Comparison of ENCODE assay signal across 11 mouse cellular contexts in the genomic region with DNA sequence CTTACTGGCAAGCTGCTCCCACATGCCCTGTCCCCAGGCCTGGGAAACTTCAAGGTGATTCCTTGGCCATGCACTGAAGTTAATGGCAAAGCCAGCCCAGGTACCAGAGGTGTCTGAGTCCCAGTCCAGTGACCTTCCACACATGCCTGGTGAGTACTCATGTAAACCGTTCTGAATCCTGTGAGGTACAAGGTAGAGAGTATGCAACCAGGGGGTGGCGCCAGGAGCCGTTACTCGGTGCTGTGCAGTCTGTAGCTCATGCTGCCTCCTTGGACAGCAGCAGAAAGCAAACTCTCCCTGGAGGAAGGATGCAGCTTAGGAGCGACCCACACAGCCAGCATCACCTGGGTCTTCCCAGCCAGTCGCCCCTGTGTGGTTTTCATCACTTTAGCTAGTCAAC.
DNase-seq lines count a peak whose midpoint lies in the region; ATAC-seq and TF ChIP-seq lines count a peak whose summit lies in the region.
"Had no signal": no experiment of that assay in that cellular context is flagged by ENCODE, and none has a peak within 500 bp of the region (broad histone marks: within the 10 kb centered on the region; RNA-seq: fewer than 3 reads in every experiment).

No protein-coding gene starts in this region.

- H3K4me1 ChIP-seq in spleen, adult 2 months (ENCODE audit: control insufficient read depth, insufficient read depth, insufficient read length), result no peaks in the 10 kb centered on the region
- H3K4me1 ChIP-seq in liver, embryonic 11.5 days (replicated peaks; ENCODE audit: control insufficient read depth, insufficient read depth, low read length), result no peaks in the 10 kb centered on the region

- DNase-seq in cerebellum, postnatal 14 days, result peak; percentile 52 to 64
- no peak for DNase-seq in cerebellum, postnatal 36 days
- peak in 1 of 2 experiments; percentile 30 for DNase-seq in spleen, adult 2 months (ENCODE audit: low read depth in 1 of 2, low spot score in 2 of 2)
- DNase-seq in spleen, postnatal 36 days (ENCODE audit: low spot score in 2 of 2), result no peak
- peak; percentile 62 for DNase-seq in heart, postnatal 4 days
- DNase-seq in liver, embryonic 11.5 days (ENCODE audit: low spot score), result no peak
- peak; percentile 70 for DNase-seq in thymus, postnatal 14 days
- no peak for DNase-seq in urinary bladder, adult 2 months (ENCODE audit: low spot score)

- 43% methylated on average over 6 of the region's 6 CpGs for WGBS in spleen, adult 2 months
- WGBS in liver, embryonic 11.5 days, result 50% methylated on average over 6 of the region's 6 CpGs

- no peaks in the 10 kb centered on the region for H3K36me3 ChIP-seq in spleen, adult 2 months (ENCODE audit: control insufficient read depth, insufficient read depth, low read length)
- H3K36me3 ChIP-seq in liver, embryonic 11.5 days (ENCODE audit: control insufficient read depth, insufficient read depth, low read length), result no peaks in the 10 kb centered on the region
- H3K36me3 ChIP-seq: heart, embryonic 13.5 days; neural tube, embryonic 12.5 days had no signal

- H3K4me2 ChIP-seq in liver, embryonic 11.5 days, result no peak overlapping the region
- H3K4me2 ChIP-seq: heart, embryonic 13.5 days; neural tube, embryonic 12.5 days had no signal

- TF ChIP-seq POLR2A in spleen, adult 2 months (IDR thresholded peaks at IDR 0.05; ENCODE audit: low read depth, low read length), result no peak

- no peak overlapping the region for H3K4me3 ChIP-seq in spleen, adult 2 months (ENCODE audit: extremely low read depth, insufficient read depth, insufficient read length)
- no peak overlapping the region for H3K4me3 ChIP-seq in liver, embryonic 11.5 days (ENCODE audit: low read depth, low read length)
- H3K4me3 ChIP-seq: heart, embryonic 13.5 days; neural tube, embryonic 12.5 days had no signal

- TF ChIP-seq CTCF in spleen, adult 2 months (IDR thresholded peaks at IDR 0.05; ENCODE audit: extremely low read depth, insufficient read depth, insufficient read length, insufficient replicate concordance), result peak; percentile 46; the same call in 1 of the 2 replicates

- H3K9ac ChIP-seq in liver, embryonic 11.5 days (ENCODE audit: low read depth, low read length), result no peak overlapping the region
- H3K9ac ChIP-seq: heart, embryonic 13.5 days; neural tube, embryonic 12.5 days had no signal

- H3K27ac ChIP-seq in spleen, adult 2 months (ENCODE audit: insufficient read depth, low read length), result no peak overlapping the region
- H3K27ac ChIP-seq in liver, embryonic 11.5 days (ENCODE audit: low read depth, low read length), result no peak overlapping the region
- H3K27ac ChIP-seq: heart, embryonic 13.5 days; neural tube, embryonic 12.5 days had no signal

- peak; percentile 31; the same call in 1 of the 2 replicates for ATAC-seq in liver, embryonic 11.5 days (replicated peaks; ENCODE audit: low FRiP score)

- no peaks in the 10 kb centered on the region for H3K9me3 ChIP-seq in liver, embryonic 11.5 days (ENCODE audit: control insufficient read depth, low read length)
- H3K9me3 ChIP-seq: G1E; heart, embryonic 13.5 days; neural tube, embryonic 12.5 days had no signal

- no peaks in the 10 kb centered on the region for H3K27me3 ChIP-seq in spleen, adult 2 months (ENCODE audit: control insufficient read depth, insufficient read depth, low read length)
- H3K27me3 ChIP-seq in liver, embryonic 11.5 days (replicated peaks; ENCODE audit: control insufficient read depth, insufficient read depth, low read length), result no peaks in the 10 kb centered on the region
- H3K27me3 ChIP-seq: heart, embryonic 13.5 days; neural tube, embryonic 12.5 days had no signal

Comparison
In these comparisons a context has a peak if more than half of its experiments do, and no peak if none do; other contexts are left out.
1. DNase-seq: peak in cerebellum, postnatal 14 days (2 of 2), heart, postnatal 4 days (single experiment) and thymus, postnatal 14 days (single experiment); none in cerebellum, postnatal 36 days (0 of 2), spleen, postnatal 36 days (0 of 2), liver, embryonic 11.5 days (single experiment) and urinary bladder, adult 2 months (single experiment).